Mouse (Mus musculus): ENCODE measurements around the gene Rps6ka4. TPM values are rescaled to one million over a fixed set of nuclear protein-coding genes. Genes with fewer than 3 reads are reported as not detected.

Gene Rps6ka4
- total RNA-seq, 1 experiment from 2014 or later = 5.8 TPM

GRCm38 (mm10) chr19:6852393-6853305 lies 12.2 kb upstream of the Rps6ka4 start:
- ATAC-seq (replicated peaks; ENCODE audit: low read depth, poor library complexity, severe bottlenecking) = no peak

- ATAC-seq (replicated peaks; ENCODE audit: low read depth, poor library complexity, severe bottlenecking) = no peak
Measured at GRCm38 (mm10) chr19:6851497-6851896, 11.1 kb upstream of the Rps6ka4 start.

GRCm38 (mm10) chr19:6849506-6850068 lies 9.2 kb upstream of the Rps6ka4 start:
- ATAC-seq (replicated peaks; ENCODE audit: low read depth, poor library complexity, severe bottlenecking) = no peak

GRCm38 (mm10) chr19:6847841-6848517 lies 7.5 kb upstream of the Rps6ka4 start:
- no peak for ATAC-seq (replicated peaks; ENCODE audit: low read depth, poor library complexity, severe bottlenecking)

- ATAC-seq (replicated peaks; ENCODE audit: low read depth, poor library complexity, severe bottlenecking) = no peak
Measured at GRCm38 (mm10) chr19:6846050-6846449, 5.6 kb upstream of the Rps6ka4 start.

- no peak for ATAC-seq (replicated peaks; ENCODE audit: low read depth, poor library complexity, severe bottlenecking)
Measured at GRCm38 (mm10) chr19:6842353-6842752, 1.9 kb upstream of the Rps6ka4 start.

- no peak; the same call in 1 of the 2 replicates for ATAC-seq (replicated peaks; ENCODE audit: low read depth, poor library complexity, severe bottlenecking)
Measured at GRCm38 (mm10) chr19:6841292-6841597, 809 bp upstream of the Rps6ka4 start.

GRCm38 (mm10) chr19:6839615-6840474 lies 591 bp downstream of the Rps6ka4 start:
- ATAC-seq (replicated peaks; ENCODE audit: low read depth, poor library complexity, severe bottlenecking) = no peak

GRCm38 (mm10) chr19:6832363-6832762 lies 8.1 kb downstream of the Rps6ka4 start:
- peak; percentile 60; the same call in 1 of the 2 replicates for ATAC-seq (replicated peaks; ENCODE audit: low read depth, poor library complexity, severe bottlenecking)

GRCm38 (mm10) chr19:6831331-6831730 lies 9.1 kb downstream of the Rps6ka4 start:
- no peak for ATAC-seq (replicated peaks; ENCODE audit: low read depth, poor library complexity, severe bottlenecking)

GRCm38 (mm10) chr19:6830556-6831316 lies 9.7 kb downstream of the Rps6ka4 start:
- no peak for ATAC-seq (replicated peaks; ENCODE audit: low read depth, poor library complexity, severe bottlenecking)

GRCm38 (mm10) chr19:6829870-6830555 lies 10.4 kb downstream of the Rps6ka4 start:
- ATAC-seq (replicated peaks; ENCODE audit: low read depth, poor library complexity, severe bottlenecking) = no peak

- ATAC-seq (replicated peaks; ENCODE audit: low read depth, poor library complexity, severe bottlenecking) = no peak
Measured at GRCm38 (mm10) chr19:6829069-6829468, 11.4 kb downstream of the Rps6ka4 start.

- ATAC-seq (replicated peaks; ENCODE audit: low read depth, poor library complexity, severe bottlenecking) = no peak
Measured at GRCm38 (mm10) chr19:6826601-6827000, 13.8 kb downstream of the Rps6ka4 start.

GRCm38 (mm10) chr19:6825384-6825783 lies 15.1 kb downstream of the Rps6ka4 start:
- no peak for ATAC-seq (replicated peaks; ENCODE audit: low read depth, poor library complexity, severe bottlenecking)

GRCm38 (mm10) chr19:6820538-6821195 lies 19.8 kb downstream of the Rps6ka4 start:
- ATAC-seq (replicated peaks; ENCODE audit: low read depth, poor library complexity, severe bottlenecking) = no peak

GRCm38 (mm10) chr19:6819143-6819827 lies 21.2 kb downstream of the Rps6ka4 start:
- ATAC-seq (replicated peaks; ENCODE audit: low read depth, poor library complexity, severe bottlenecking) = no peak

GRCm38 (mm10) chr19:6814958-6815357 lies 25.5 kb downstream of the Rps6ka4 start:
- no peak for ATAC-seq (replicated peaks; ENCODE audit: low read depth, poor library complexity, severe bottlenecking)

Measured in common myeloid progenitor, adult 5-6 weeks (primary cell).